Mouse (Mus musculus) frontal cortex, postnatal 25 days (tissue): ENCODE data around the gene Cldn6.
A peak's percentile ranks its signal among the peaks of the same experiment; 100 is the strongest.

ENCODE experiments used
- DNase-seq, 2 experiments: peaks; one replicate each; pipeline ENCODE4 v3.0.0; 2022; ENCODE audit warnings: low spot score in 2 of 2

The Cldn6 gene

DNA sequence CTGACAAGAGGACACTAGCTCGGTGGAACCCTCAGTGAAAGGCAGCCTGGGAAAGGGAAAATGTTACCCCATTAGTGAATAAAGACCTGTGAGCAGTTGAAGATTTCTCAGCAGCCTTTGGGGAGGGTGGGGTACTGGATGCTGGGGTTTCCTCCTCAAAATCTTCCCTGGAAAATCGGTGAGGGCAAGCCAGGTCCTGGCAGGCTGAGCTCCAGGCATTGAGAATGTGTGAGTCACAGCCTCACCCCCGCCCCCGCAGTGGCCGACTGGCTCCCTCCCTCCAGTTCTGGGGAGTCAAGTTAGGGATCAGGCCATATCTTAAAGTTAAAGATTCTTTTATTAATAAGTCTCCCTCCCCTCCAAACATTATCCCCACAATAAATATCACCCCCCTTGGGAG lies 3.9 kb upstream of the Cldn6 start:
- DNase-seq = no peak

GRCm38 (mm10) chr17:23675564-23676281 lies 3.3 kb upstream of the Cldn6 start:
- DNase-seq = no peak

- DNase-seq = no peak
Measured at GRCm38 (mm10) chr17:23676473-23677031, 2.5 kb upstream of the Cldn6 start.

DNA sequence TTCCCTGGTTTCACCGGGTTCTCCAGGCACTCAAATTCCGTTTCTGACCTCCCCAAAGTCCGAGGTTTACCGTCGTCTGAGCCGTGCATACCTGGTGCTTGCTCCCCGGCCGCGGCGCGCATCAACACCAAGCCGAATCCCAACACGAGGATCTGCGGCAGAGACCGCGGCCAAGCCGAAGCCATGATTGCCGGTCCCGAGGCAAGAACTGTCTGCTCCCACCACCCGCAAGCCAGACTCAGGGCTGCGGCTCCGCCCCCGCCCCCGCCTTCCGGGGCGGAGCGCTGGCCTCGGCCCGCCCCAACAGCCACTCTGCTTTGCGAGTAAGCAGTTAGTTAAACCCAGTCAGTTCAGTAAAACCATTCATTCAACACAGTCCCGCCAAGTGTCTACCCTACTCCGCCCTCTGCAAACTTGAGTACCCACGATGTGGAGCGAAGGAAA lies 1.8 kb upstream of the Cldn6 start, which contains the start of gene Tnfrsf12a:
Tnfrsf12a (minus strand) TSS at position 233 of the 444 bp plus-strand sequence.
- peak; percentile 53 to 68 for DNase-seq

- DNase-seq = no peak
Measured at GRCm38 (mm10) chr17:23680336-23680735, 1.3 kb downstream of the Cldn6 start.

DNA sequence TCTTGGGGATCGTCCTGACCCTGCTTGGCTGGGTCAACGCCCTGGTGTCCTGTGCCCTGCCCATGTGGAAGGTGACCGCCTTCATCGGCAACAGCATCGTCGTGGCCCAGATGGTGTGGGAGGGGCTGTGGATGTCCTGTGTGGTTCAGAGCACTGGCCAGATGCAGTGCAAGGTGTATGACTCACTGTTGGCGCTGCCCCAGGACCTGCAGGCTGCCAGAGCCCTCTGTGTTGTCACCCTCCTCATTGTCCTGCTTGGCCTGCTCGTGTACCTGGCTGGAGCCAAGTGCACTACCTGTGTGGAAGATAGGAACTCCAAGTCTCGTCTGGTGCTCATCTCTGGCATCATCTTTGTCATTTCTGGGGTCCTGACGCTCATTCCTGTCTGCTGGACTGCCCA lies 2.0 kb downstream of the Cldn6 start:
- DNase-seq = no peak

DNA sequence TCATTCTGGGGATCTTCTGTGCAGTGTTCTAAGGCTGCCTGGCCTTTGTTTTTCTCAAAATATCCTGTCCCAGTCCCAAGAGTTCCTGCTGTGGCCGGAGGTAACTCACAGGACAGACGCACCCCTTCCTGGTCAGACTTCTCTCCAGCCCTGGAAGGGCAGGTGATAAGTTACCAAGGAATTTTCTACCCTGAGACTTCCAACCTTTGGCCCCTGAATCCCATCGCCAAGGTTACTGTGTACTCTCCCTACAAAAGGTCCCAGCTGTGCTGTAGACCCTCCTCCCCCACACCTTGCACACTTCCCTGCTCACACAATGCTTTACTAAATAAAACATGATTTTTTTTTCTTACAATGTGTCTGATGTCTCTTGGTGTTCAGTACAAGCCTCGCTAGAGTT lies 3.0 kb downstream of the Cldn6 start:
- no peak for DNase-seq

GRCm38 (mm10) chr17:23682530-23682929 lies 3.5 kb downstream of the Cldn6 start:
- no peak for DNase-seq

DNA sequence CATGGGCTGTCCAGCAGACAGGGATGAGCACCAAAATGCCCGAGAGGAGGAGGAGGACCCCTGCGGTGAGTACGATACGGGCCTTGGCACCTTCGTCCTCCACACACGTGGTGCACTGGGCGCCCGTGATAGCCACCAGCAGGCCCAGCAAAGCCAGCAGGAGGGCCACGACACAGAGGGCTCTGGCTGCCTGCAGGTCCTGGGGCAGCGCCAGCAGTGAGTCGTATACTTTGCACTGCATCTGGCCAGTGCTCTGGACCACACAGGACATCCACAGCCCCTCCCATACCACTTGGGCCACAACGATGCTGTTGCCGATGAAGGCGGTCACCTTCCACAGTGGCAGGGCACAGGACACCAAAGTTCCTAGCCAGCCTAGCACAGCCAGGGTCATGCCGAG lies 4.2 kb downstream of the Cldn6 start:
- no peak for DNase-seq

GRCm38 (mm10) chr17:23683856-23684672 lies 5.0 kb downstream of the Cldn6 start, which contains the start of gene Cldn9:
Cldn9 (minus strand) TSS chr17:23684026.
- DNase-seq = no peak

GRCm38 (mm10) chr17:23694491-23694890 lies 15.4 kb downstream of the Cldn6 start:
- DNase-seq = no peak

GRCm38 (mm10) chr17:23695801-23696200 lies 16.8 kb downstream of the Cldn6 start:
- DNase-seq = no peak

DNA sequence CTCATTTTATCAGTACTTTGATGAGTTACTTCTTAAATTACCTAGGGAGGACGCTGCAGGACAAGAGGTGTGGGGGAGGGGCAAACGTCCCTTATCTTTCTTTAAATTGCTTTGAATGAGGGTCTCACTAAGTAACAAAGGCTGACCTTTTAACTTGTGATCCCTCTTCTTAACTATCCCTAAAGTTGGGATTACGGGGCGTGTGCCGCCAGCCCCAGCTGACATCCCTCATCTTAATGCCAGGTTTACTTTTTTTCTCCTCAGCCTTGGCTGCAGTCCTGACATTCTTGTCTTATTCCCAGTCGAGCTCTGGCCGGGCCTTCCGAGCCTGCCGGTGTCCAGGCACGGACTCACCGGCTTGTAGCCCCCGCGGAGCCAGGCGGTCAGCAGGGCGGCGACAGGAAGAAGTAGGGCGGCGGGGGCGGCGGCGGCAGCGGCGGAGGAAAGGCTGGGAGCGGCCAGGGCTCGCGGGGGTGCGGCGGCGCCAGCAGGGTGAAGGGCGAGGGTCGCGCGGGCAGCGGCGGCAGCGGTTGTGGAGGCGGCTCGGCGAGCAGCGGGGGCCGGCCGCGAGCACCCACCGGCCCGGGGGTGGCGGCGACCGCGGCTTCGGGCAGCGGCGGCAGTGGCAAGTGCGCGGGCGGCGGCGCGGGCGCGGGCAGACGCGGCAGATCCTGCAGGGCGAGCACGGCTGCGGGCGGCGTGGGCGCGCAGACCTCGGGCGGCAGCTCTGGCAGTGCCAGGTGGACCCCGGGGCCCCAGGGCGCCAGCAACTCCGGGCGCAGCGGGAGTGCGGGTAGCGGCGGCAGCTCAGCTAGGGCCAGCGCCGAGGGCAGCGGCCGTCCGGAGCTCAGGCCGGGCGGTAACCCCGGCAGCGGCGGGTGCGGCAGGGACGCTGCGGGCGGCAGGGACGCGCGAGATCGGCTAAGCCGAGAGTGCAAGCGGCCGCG lies 20.4 kb downstream of the Cldn6 start:
- DNase-seq = no peak

- peak; percentile 78 to 84 for DNase-seq
Measured at GRCm38 (mm10) chr17:23700079-23700478, 21.0 kb downstream of the Cldn6 start.

DNA sequence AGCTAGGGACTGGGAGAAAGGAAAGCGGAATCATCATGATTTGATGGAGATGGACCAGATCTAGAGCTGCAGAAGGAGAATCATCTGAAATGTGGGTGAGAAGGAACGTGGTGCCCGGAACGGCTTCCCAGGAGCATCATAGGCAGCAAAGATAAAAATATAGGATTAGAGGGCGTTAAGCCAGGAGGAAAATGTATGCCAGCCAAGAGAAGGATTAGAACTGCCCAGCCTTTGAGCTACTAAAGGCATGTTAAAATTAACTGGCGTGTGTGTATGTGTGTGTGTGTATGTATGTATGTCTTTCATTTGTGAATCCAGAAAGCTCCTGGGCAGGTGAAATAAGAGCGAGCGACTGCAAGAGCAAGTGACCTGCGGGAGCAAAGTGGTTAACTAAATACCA lies 24.3 kb downstream of the Cldn6 start:
- DNase-seq = no peak

GRCm38 (mm10) chr17:23704741-23705140 lies 25.7 kb downstream of the Cldn6 start:
- no peak for DNase-seq

- no peak for DNase-seq
Measured at GRCm38 (mm10) chr17:23705525-23706104, 26.6 kb downstream of the Cldn6 start.

DNA sequence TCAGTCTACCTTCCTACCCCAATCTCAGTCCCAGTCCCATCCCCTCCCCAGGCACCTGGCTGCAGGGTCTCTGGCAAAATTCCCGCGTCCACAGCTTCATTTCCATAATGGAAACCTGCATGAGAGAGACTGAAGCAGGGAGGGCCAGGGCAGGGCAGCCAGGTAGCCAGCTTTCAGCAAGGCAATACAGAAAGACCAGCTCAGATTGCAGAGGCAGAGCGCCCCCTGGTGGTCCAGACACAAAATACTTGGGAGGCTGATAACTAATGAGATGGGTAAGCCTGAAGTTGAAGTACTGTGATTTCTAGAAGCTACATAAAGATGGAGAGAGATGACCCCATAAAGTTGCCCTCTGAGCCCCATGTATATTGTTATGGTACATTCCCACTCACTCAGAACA lies 27.2 kb downstream of the Cldn6 start:
- peak; percentile 60 to 61 for DNase-seq

DNA sequence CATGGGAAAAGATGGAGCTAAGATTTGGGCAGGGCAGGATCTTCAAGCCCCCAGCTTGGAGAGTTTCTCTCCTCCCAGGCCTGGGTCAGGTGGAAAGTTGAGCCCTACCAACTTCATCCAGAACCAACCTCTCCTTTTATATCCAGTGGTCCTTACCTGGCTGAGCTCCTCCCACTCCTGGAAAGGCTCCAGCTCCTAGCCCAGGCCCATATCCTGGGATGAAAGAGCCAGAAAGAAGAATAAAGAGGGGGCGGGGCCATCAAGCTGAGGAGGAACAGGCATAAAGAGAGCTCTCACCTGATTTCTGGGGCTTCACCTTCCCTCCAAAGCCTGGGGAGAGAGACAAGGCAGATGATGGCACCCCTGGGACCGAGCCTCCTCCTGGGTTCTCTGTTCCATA lies 38.0 kb downstream of the Cldn6 start:
- no peak for DNase-seq

DNA sequence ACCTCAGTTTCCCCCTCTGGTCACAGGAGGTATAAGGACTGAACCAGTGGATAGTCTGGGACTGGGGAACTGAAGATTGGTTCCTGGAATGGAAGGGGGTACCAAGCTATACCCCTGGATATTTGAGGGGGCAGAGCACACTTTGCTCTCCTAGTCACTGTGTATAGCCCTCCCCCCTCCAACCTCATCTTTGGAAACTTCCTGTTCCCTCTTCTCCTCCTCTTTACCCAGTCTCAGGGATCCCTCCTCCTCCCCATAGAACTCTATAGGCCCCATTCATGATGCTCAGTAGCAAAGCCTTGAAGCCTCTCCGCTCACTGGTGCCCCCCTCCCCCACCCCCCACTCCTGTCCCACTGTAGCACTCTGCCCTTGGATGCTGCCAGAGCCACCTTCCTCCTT lies 40.4 kb downstream of the Cldn6 start:
- DNase-seq = no peak

DNA sequence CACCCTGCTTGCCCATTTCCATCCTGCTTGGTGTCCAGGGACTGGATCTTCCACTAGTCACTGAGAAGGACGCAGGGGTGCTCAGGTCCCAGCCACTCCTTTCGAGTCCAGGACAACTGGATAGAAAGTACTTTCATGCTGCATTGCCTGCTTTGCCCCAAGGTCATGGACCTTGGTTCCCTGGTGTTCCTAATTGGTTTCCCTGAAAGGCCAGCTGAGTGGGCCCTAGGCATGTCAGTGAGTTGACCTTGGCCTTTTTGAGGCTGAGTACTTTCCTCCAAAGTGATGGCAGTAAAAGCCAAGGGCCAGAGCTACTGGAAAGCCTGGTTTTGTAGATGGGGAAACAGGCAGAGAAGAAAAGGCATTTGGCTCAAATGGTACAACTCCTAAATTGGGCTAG lies 42.8 kb downstream of the Cldn6 start:
- no peak for DNase-seq
